Mouse (Mus musculus) liver, postnatal 0 days (tissue): ENCODE results near the gene Zzz3. TPM values are rescaled to one million over a fixed set of nuclear protein-coding genes. Genes with fewer than 3 reads are reported as not detected.

Experiments
- ATAC-seq: fragments of 200-750 bp; cut with Nextera tagmentation; 2 replicates; pipeline ENCODE4 v1.8.0; 2017; ENCODE audit warnings: mild to moderate bottlenecking, moderate library complexity
- DNase-seq: peaks from one replicate; pipeline ENCODE4 v3.0.0-alpha.2; 2016
- H3K27ac ChIP-seq: fragments of 300-500 bp; sonication (generic); 2 replicates; pipeline ENCODE4 v1.5.1; 2014; ENCODE audit warnings: antibody characterized with exemption, moderate library complexity, mild to moderate bottlenecking, low read depth
- H3K27me3 ChIP-seq: fragments of 300-500 bp; sonication (generic); 2 replicates; pipeline ENCODE4 v1.6.1; 2014; ENCODE audit warnings: low read length, control low read depth, mixed read lengths; ENCODE audit not compliant: insufficient read depth
- H3K36me3 ChIP-seq: fragments of 300-500 bp; sonication (generic); replicated peaks from 2 replicates; pipeline ENCODE4 v1.6.1; 2014; ENCODE audit warnings: mild to moderate bottlenecking, control low read depth, low read length, moderate library complexity, mixed read lengths; ENCODE audit not compliant: insufficient read depth
- H3K4me1 ChIP-seq: fragments of 300-500 bp; sonication (generic); 2 replicates; pipeline ENCODE4 v1.6.1; 2014; ENCODE audit warnings: antibody characterized with exemption, mild to moderate bottlenecking, control low read depth; ENCODE audit not compliant: insufficient read depth
- H3K4me2 ChIP-seq: fragments of 300-500 bp; sonication (generic); 2 replicates; pipeline ENCODE4 v1.6.1; 2014; ENCODE audit warnings: low read depth, mild to moderate bottlenecking, low read length, moderate library complexity, mixed read lengths
- H3K4me3 ChIP-seq: fragments of 300-500 bp; sonication (generic); 2 replicates; pipeline ENCODE4 v1.5.1; 2014; ENCODE audit warnings: low read depth, low read length
- H3K9ac ChIP-seq: fragments of 300-500 bp; sonication (generic); replicated peaks from 2 replicates; pipeline ENCODE4 v1.6.1; 2014; ENCODE audit warnings: mild to moderate bottlenecking, moderate library complexity
- H3K9me3 ChIP-seq: fragments of 300-500 bp; sonication (generic); 2 replicates; pipeline ENCODE4 v1.6.1; 2016; ENCODE audit warnings: mild to moderate bottlenecking, control low read depth, low read length, mixed read lengths
- CTCF ChIP-seq: sonication (generic); IDR thresholded peaks from 2 replicates; pipeline ENCODE4 v1.5.1; 2016; ENCODE audit warnings: antibody characterized with exemption, low read depth
- EP300 ChIP-seq: IDR thresholded peaks from 2 replicates; pipeline ENCODE4 v1.6.1; 2016; ENCODE audit warnings: antibody characterized with exemption, low read depth, mild to moderate bottlenecking
- WGBS: fragments of 180-500 bp; shearing (Covaris S2); extraction: QIAGEN DNeasy Blood & Tissue Kit; methylation state at CpG from one replicate; pipeline ENCODE4 v1.1.7; 2014; ENCODE audit not compliant: insufficient replicate concordance; 5-methylcytosine and 5-hydroxymethylcytosine counted together
- polyA plus RNA-seq: library from polyadenylated mRNA; unstranded; fragments of >200 nt; fragmentation: Nextera tagmentation; extraction: Ambion mirVana; gene quantifications from 2 replicates; pipeline ENCODE4 v1.2.1, GENCODE M21; 2015

Gene Zzz3
- polyA plus RNA-seq, 1 experiment from 2014 or later = 11.4 TPM

- H3K4me3 ChIP-seq = peak overlapping the region; percentile 72
- H3K27ac ChIP-seq = peak overlapping the region; percentile 100
- WGBS = 32% methylated on average over 9 of the region's 9 CpGs
- ATAC-seq = no peak
- peaks cover 44% of the 10 kb centered on the region for H3K4me1 ChIP-seq
- no peaks in the 10 kb centered on the region for H3K36me3 ChIP-seq
- peak overlapping the region; percentile 87 for H3K9ac ChIP-seq
- no peaks in the 10 kb centered on the region for H3K9me3 ChIP-seq
- H3K27me3 ChIP-seq = no peaks in the 10 kb centered on the region
- no peak for DNase-seq
- TF ChIP-seq EP300 (0 out of 2 replicates have a peak, but pooled peaks have one; percentile 19), CTCF (no peak)
- H3K4me2 ChIP-seq = peak overlapping the region; percentile 94
These were observed 2.2 kb downstream of the Zzz3 start for GRCm38 (mm10) chr3:152397335-152397940.

- WGBS = 65% methylated on average over 5 of the region's 5 CpGs
- Histone ChIP-seq H3K36me3 (no peaks in the 10 kb centered on the region), H3K9ac (no peak overlapping the region), H3K27ac (peak overlapping the region; percentile 61), H3K4me3 (no peak overlapping the region), H3K4me1 (peaks cover 54% of the 10 kb centered on the region), H3K4me2 (no peak overlapping the region), H3K9me3 (no peaks in the 10 kb centered on the region), H3K27me3 (no peaks in the 10 kb centered on the region)
- TF ChIP-seq EP300 (no peak), CTCF (no peak)
- ATAC-seq (no peak), DNase-seq (no peak)
These were observed 5.2 kb downstream of the Zzz3 start for GRCm38 (mm10) chr3:152400441-152400840.

GRCm38 (mm10) chr3:152400875-152401274 lies 5.6 kb downstream of the Zzz3 start:
- Histone ChIP-seq H3K27me3 (no peaks in the 10 kb centered on the region), H3K27ac (peak overlapping the region; percentile 42; the same call in 1 of the 2 replicates), H3K9ac (no peak overlapping the region), H3K36me3 (no peaks in the 10 kb centered on the region), H3K4me3 (no peak overlapping the region), H3K4me2 (no peak overlapping the region), H3K4me1 (peaks cover 58% of the 10 kb centered on the region), H3K9me3 (no peaks in the 10 kb centered on the region)
- 80% methylated on average over 3 of the region's 3 CpGs for WGBS
- ATAC-seq (no peak), DNase-seq (no peak)
- TF ChIP-seq CTCF = no peak
- TF ChIP-seq EP300 = no peak

GRCm38 (mm10) chr3:152401964-152402670 lies 6.8 kb downstream of the Zzz3 start:
- Histone ChIP-seq H3K27me3 (no peaks in the 10 kb centered on the region), H3K9ac (no peak overlapping the region), H3K4me1 (peaks cover 64% of the 10 kb centered on the region), H3K9me3 (no peaks in the 10 kb centered on the region), H3K27ac (peak overlapping the region; percentile 29), H3K4me3 (no peak overlapping the region), H3K36me3 (no peaks in the 10 kb centered on the region), H3K4me2 (peak overlapping the region; percentile 10; the same call in 1 of the 2 replicates)
- TF ChIP-seq CTCF (no peak), EP300 (no peak)
- WGBS = 63% methylated on average over 7 of the region's 7 CpGs
- DNase-seq = peak; percentile 38
- ATAC-seq = peak; percentile 83

- TF ChIP-seq EP300 (no peak), CTCF (no peak)
- Histone ChIP-seq H3K27me3 (no peaks in the 10 kb centered on the region), H3K4me1 (peaks cover 60% of the 10 kb centered on the region), H3K4me2 (peak overlapping the region; percentile 10; the same call in 1 of the 2 replicates), H3K27ac (peak overlapping the region; percentile 29), H3K36me3 (no peaks in the 10 kb centered on the region), H3K9me3 (no peaks in the 10 kb centered on the region), H3K9ac (no peak overlapping the region), H3K4me3 (no peak overlapping the region)
- WGBS = 86% methylated on average over 3 of the region's 3 CpGs
- ATAC-seq (no peak), DNase-seq (no peak)
These were observed 7.4 kb downstream of the Zzz3 start for GRCm38 (mm10) chr3:152402671-152403066.

GRCm38 (mm10) chr3:152403827-152404226 lies 8.6 kb downstream of the Zzz3 start:
- Histone ChIP-seq H3K27me3 (no peaks in the 10 kb centered on the region), H3K9ac (no peak overlapping the region), H3K4me1 (peaks cover 56% of the 10 kb centered on the region), H3K4me2 (peak overlapping the region; percentile 0; the same call in 1 of the 2 replicates), H3K4me3 (no peak overlapping the region), H3K27ac (peak overlapping the region; percentile 52), H3K9me3 (no peaks in the 10 kb centered on the region), H3K36me3 (no peaks in the 10 kb centered on the region)
- no peak for TF ChIP-seq EP300
- no peak for TF ChIP-seq CTCF
- DNase-seq (no peak), ATAC-seq (no peak)
- 53% methylated on average over 2 of the region's 2 CpGs for WGBS
